Mouse (Mus musculus) megakaryocyte, embryonic 14.5 days (primary cell): Measurements from ENCODE around the gene Actr1b.

Source experiments
- FLI1 ChIP-seq: IDR thresholded peaks from 2 replicates; pipeline ENCODE4 v1.6.1; 2012; ENCODE audit warnings: low read length, inconsistent platforms, mixed read lengths
- GATA1 ChIP-seq: IDR thresholded peaks from 3 replicates; pipeline ENCODE4 v1.6.1; 2012; ENCODE audit warnings: mixed read lengths, low read length, inconsistent platforms, borderline replicate concordance

- TF ChIP-seq GATA1 (no peak), FLI1 (no peak)
These were observed 5.6 kb downstream of the Actr1b start for GRCm38 (mm10) chr1:36708626-36709025.
